In genomic region chr9:105527219-105527618, GRCm38 (mm10) we compare ENCODE assay signal across 8 mouse cellular contexts. TPM values are rescaled to one million over a fixed set of nuclear protein-coding genes. Genes with fewer than 3 reads are reported as not detected.
DNase-seq lines count a peak whose midpoint lies in the region; ATAC-seq lines count a peak whose summit lies in the region.

Atp2c1 (minus strand) TSS chr9:105527319.

- no peak for DNase-seq in layer of hippocampus, adult 8-10 months (ENCODE audit: low spot score in 2 of 2)
- no peak for DNase-seq in layer of hippocampus, adult 9-11 months
- DNase-seq in heart, adult 18-20 months = no peak
- no peak for DNase-seq in large intestine, adult 2 months (ENCODE audit: low read depth, low spot score)
- DNase-seq in c-Kit-positive CD71-positive TER-119-positive erythroid progenitor cells, embryonic 14.5 days (ENCODE audit: low spot score) = no peak
- no peak for DNase-seq in spleen, adult 12 weeks (ENCODE audit: low spot score)

- H3K27me3 ChIP-seq in midbrain, embryonic 12.5 days = no peaks in the 10 kb centered on the region

- no peak within 1 kb of the TSS for H3K4me2 ChIP-seq in midbrain, embryonic 12.5 days (replicated peaks)

- no peak for ATAC-seq in midbrain, embryonic 12.5 days (ENCODE audit: low FRiP score, low read depth)

- no peaks in the 10 kb centered on the region for H3K36me3 ChIP-seq in midbrain, embryonic 12.5 days

- no peak within 1 kb of the TSS for H3K9ac ChIP-seq in midbrain, embryonic 12.5 days (replicated peaks)

- no peak within 1 kb of the TSS for H3K4me3 ChIP-seq in brown adipose tissue, adult 24 weeks (ENCODE audit: insufficient read depth, low read depth, low read length)
- no peak within 1 kb of the TSS for H3K4me3 ChIP-seq in midbrain, embryonic 12.5 days

- 91% methylated on average over 12 of the region's 12 CpGs for WGBS in large intestine, adult 2 months
- 89% methylated on average over 12 of the region's 12 CpGs for WGBS in midbrain, embryonic 12.5 days

- H3K9me3 ChIP-seq in midbrain, embryonic 12.5 days = no peaks in the 10 kb centered on the region

- H3K4me1 ChIP-seq in brown adipose tissue, adult 24 weeks (ENCODE audit: control insufficient read depth, insufficient read depth, insufficient read length, low read length) = no peaks in the 10 kb centered on the region
- H3K4me1 ChIP-seq in midbrain, embryonic 12.5 days = peaks cover 24% of the 10 kb centered on the region

- no peak within 1 kb of the TSS for H3K27ac ChIP-seq in brown adipose tissue, adult 24 weeks (replicated peaks; ENCODE audit: low read depth, low read length)
- H3K27ac ChIP-seq in midbrain, embryonic 12.5 days (replicated peaks) = no peak within 1 kb of the TSS

RNA-seq across cellular contexts. Expression of gene Atp2c1, which starts in this region (rescaled TPM):
- total RNA-seq in layer of hippocampus, adult 8-10 months (2022) = 100 to 1,000 TPM; 215 to 254 (median 238) TPM
- polyA plus RNA-seq in brown adipose tissue, adult 24 weeks (2012; ENCODE audit: insufficient read depth, insufficient read length, missing spikeins) = 20.1 and 33.0 TPM in 2 replicates
- total RNA-seq in heart, adult 18-20 months (2021) = 10 to 100 TPM; 58.6 to 65.0 TPM
- polyA plus RNA-seq in large intestine, adult 2 months (2012; rRNA removed) = 23.3 and 36.0 TPM in 2 replicates
- 89.1 and 96.9 TPM in 2 replicates for polyA plus RNA-seq in midbrain, embryonic 12.5 days (2016; fragmentation: Nextera tagmentation; extraction: Ambion mirVana)
